Mouse (Mus musculus): ENCODE results near the gene Acyp1.

- TF ChIP-seq POLR2A (IDR thresholded peaks at IDR 0.05; ENCODE audit: insufficient read depth, low read length) (no peak), EP300 (IDR thresholded peaks at IDR 0.05; ENCODE audit: insufficient read depth, low read depth, low read length) (no peak)
Measured at GRCm38 (mm10) chr12:85292288-85292687, 4.0 kb upstream of the Acyp1 start.

Measured in ES-Bruce4 (cell line).